Mouse (Mus musculus): ENCODE results near the gene Jtb.

DNA sequence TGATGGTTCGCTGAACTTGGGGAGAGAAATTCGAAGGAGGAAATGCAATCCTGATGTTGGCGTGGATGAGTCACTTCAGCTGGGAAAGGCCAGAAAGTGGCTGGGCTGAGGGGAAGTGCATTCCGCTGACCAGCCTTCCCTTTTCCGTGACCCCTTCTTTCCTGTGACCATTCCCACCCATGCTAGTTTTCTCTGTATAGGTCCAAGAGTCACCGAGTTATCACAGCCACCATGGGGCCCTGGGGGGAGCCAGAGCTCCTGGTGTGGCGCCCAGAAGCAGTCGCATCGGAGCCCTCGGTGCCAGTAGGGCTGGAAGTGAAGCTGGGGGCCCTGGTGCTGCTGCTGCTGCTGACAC lies 17.3 kb downstream of the Jtb start:
- TF ChIP-seq CTCF (conservative IDR thresholded peaks at IDR 0.05; ENCODE audit: insufficient read depth, insufficient read length, low read depth, low read length) (no peak), POLR2A (IDR thresholded peaks at IDR 0.05; ENCODE audit: low read depth, low read length) (no peak)
